Mouse (Mus musculus) heart, postnatal 14 days (tissue): Measurements from ENCODE around the gene Mgst2. TPM values are rescaled to one million over a fixed set of nuclear protein-coding genes. Genes with fewer than 3 reads are reported as not detected.

ENCODE experiments used
- DNase-seq, 2 experiments: peaks; one replicate each; pipeline ENCODE4 v3.0.0; 2021 to 2022
- intact Hi-C: fragments of 180-260 bp; cut with DNase I; formaldehyde crosslinking; loops from one replicate; pipeline ENCODE4 v1.15.1; 2025
- total RNA-seq, 2 experiments: library from RNA; stranded (reverse); gene quantifications; 2 replicates each; pipeline ENCODE4 v1.2.3; 2021

Gene Mgst2
- total RNA-seq, 2 experiments from 2014 or later = 2.1 to 2.9 TPM

- intact Hi-C loops = no loop called here
Observed at GRCm38 (mm10) chr3:51695713-51696112, 35.6 kb downstream of the Mgst2 start.

DNA sequence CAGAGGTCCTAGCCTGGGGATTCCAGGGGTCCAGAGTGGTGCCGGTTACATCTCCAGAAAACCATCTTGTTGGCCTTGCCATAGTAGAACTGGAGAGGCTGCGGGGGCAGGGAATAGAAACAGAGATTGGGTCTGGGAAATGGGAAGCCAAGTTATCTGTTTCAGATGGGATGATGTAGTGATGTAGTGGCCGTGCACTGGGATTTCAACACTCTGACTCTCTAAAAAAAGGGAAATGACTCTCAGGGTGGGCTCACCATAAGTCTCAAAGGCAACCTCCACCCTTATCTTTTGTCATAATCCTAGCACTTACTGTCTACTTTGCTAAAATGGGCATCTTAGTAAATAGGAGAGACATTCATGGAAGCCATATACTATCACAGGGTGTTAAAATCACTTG lies 37.8 kb downstream of the Mgst2 start:
- DNase-seq = no peak
- intact Hi-C loops = no loop called here

More at GRCm38 (mm10) chr3:51695713-51696112, 35.6 kb downstream of the Mgst2 start:
- DNase-seq = no peak

DNA sequence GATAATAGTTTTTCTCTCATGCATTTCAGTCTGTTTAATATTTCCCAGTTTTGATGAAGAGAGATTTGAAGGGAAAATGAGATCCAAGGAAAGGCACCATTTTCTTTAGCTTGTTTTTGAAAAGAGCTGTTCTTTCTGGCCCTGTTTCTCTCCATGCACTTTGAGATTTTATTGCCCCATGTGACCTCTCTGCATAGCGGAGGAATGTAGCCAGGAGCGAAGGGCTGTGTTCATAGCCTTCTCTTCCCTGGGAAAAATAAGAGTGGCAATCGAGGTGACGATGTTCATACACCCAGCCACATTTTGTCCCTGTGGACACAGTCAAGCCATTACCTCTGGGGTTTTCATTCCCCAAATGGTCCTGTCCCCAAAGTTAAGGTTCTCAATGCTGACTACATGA lies 40.0 kb downstream of the Mgst2 start:
- DNase-seq = no peak
- intact Hi-C loops = loop anchor here (2.0 to 5.0 kb wide), 6 partner anchors 37 to 543 kb away; partner anchors contain the start of gene Maml3

- DNase-seq = no peak
- intact Hi-C loops = loop anchor here (2.0 to 5.0 kb wide), 6 partner anchors 36 to 542 kb away; partner anchors contain the start of gene Maml3
Observed at GRCm38 (mm10) chr3:51700731-51701280, 40.6 kb downstream of the Mgst2 start.

- intact Hi-C loops = loop anchor here (2.0 to 5.0 kb wide), 6 partner anchors 36 to 541 kb away; partner anchors contain the start of gene Maml3
- DNase-seq = peak; percentile 84 to 86
Observed at GRCm38 (mm10) chr3:51701281-51701751, 41.2 kb downstream of the Mgst2 start.

- intact Hi-C loops = loop anchor here (2.0 to 5.0 kb wide), 6 partner anchors 35 to 541 kb away; partner anchors contain the start of gene Maml3
Observed at GRCm38 (mm10) chr3:51701950-51702349, 41.8 kb downstream of the Mgst2 start.

GRCm38 (mm10) chr3:51702701-51703286 lies 42.6 kb downstream of the Mgst2 start:
- no peak for DNase-seq
- intact Hi-C loops = loop anchor here (5.0 kb wide), 3 partner anchors 35 to 190 kb away; no protein-coding TSS in a partner anchor

More at GRCm38 (mm10) chr3:51701950-51702349, 41.8 kb downstream of the Mgst2 start:
- peak; percentile 7 to 10 for DNase-seq

DNA sequence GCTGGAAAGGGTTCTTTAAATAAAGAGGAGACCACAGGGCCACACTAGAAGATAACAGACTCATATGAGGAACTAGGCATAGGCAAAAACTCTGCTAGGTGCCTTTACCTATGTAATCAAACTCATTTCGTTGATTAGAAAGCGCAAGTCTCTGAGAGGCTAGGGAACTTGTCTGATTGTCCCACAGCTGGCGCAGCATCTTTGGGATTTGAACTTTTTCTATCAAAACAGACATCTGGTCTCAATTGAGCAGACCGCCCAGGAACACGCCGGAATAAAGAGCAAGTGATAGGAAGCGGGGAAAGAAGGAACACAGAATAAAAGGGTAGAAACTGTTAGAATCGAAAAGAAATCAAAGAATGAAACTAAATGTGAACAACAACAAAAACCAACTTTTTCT lies 43.3 kb downstream of the Mgst2 start:
- intact Hi-C loops = loop anchor here (5.0 kb wide), 3 partner anchors 34 to 189 kb away; no protein-coding TSS in a partner anchor
- DNase-seq = no peak

DNA sequence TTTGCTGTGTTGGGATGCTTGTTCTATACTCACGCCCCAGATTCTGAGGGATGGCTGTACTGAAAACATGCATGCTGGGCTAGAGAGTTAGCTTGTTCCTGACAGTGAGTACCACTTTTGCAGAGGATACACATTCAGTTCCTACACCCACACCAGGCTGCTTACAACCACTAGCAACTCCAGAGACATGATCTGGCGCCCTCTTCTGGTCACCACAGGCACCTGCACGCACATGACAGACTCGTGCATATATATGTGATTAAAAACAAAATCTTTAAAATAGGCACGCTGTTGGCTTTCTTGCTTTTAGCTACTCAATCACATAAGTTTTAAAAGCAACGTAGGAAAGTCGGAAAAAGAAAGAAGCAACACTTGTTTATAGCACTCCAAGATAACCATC lies 45.1 kb downstream of the Mgst2 start:
- no peak for DNase-seq
- intact Hi-C loops = no loop called here

DNA sequence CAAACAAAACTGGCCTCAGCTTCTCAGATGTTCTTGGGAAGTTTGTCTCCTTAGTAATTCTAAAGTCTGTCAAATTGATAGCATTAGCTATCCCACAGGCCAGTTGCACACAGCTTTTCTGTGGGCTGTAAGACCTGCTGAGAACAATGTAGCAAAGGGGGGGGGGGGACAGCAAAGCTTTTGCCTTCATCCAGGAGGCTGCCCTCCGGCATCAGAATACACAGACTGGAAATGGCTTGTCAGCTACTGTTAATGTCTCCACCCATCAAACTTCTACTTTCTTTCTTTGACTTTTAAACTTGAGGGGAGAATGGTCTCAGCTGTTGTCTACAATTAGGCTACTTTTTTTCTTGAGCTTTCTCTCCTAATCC lies 48.2 kb downstream of the Mgst2 start:
- intact Hi-C loops = no loop called here

GRCm38 (mm10) chr3:51708746-51709411 lies 48.7 kb downstream of the Mgst2 start:
- intact Hi-C loops = no loop called here
- DNase-seq = peak; percentile 85 to 92

More for the DNA sequence above, 48.2 kb downstream of the Mgst2 start:
- DNase-seq = no peak

DNA sequence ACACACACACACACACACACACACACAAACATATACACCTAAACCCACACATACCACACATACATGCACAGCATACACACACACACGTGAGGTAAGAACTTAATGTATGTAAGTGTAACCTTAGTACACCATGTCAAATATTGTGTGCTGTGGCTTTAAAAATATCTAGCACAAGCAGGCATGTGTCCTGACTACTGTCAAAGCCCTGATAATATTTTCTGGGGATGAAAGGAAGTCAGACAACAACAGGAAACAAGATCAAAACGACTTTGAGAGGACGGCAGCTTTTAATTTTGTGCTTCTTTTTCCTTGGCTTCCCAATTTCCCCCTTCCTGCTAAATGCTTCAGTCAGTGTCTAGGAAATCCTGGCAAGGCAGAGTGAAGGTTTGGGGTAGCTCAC lies 52.2 kb downstream of the Mgst2 start:
- no peak for DNase-seq
- intact Hi-C loops = no loop called here

- no peak for DNase-seq
- intact Hi-C loops = no loop called here
Observed at GRCm38 (mm10) chr3:51713233-51713632, 53.1 kb downstream of the Mgst2 start.

DNA sequence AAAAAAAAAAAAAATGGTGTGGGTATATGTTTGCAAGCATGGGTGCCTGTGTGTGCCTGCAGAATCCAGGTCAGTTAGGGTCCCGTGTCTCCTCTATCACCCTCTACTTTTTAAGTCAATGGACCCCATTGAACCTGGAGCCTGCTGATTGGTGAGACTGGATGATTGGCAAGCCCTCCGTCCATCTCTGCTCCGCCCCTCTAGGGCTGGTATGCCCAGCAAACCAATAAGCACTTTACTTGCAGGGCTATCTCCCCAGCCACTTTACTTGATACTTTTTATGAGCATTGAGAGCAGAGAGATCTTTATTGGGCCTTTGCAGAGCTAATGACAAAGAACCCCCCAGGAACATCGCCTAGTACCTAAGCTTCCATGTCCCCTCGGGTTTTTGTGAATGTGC lies 54.3 kb downstream of the Mgst2 start:
- intact Hi-C loops = no loop called here
- DNase-seq = no peak

DNA sequence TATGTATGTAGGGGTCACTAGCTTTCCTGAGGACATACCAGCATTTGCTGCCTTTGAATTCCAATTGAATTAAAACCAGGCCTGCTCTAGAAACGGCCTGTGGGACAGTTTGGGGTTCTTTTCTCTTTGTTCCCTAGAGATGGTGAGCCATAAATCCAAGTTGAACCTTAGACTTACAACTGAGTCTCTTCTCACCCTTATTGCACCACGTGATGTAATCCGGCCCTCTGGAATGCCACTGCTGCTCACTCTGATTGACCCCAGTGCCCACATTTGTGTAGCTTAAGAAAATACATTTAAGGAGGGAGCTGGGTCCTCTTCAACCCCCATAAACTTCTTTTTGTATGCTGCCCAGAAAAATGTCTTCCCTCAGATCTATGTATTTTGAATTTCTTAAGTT lies 57.3 kb downstream of the Mgst2 start:
- intact Hi-C loops = no loop called here
- no peak for DNase-seq

DNA sequence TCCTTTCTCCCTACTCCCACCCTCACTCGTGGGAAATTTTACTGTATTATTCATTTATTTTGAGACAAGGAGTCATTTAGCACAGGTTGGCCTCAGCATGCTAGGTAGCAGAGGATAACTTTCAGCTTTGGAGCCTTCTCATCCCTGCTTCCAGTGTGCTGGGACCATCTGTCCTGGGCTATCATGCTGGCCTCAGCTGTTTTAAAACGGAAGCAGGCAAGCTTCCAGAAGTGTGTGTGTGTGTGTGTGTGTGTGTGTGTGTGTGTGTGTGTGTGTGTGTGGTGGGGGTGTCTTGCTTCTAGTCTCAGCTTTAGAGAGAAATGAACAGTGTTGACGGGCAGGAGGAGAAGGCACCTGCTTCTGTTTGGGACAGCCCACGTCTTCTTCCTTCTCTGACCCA lies 57.7 kb downstream of the Mgst2 start:
- intact Hi-C loops = no loop called here
- DNase-seq = peak in 1 of 2 experiments; percentile 25

- intact Hi-C loops = no loop called here
- no peak for DNase-seq
Observed at GRCm38 (mm10) chr3:51719373-51719772, 59.2 kb downstream of the Mgst2 start.

DNA sequence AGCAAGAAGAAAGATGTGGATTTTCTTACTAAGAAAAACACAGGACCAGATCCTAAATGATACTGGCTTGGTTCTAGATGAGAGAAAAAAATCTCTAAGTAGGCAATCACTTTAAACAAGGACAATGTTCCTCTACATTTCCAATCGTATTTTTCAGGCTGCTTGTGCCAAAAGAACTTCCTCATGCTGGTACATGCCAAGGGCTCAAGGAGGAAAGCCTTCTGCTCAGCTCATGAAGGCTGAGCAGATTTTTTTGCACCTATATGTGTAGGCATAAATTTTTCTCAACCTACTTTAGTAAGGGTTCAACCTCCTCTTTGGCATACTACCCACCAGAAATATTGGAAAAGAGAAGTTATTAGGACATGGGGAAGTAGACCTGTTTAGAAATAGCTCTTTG lies 59.8 kb downstream of the Mgst2 start:
- intact Hi-C loops = no loop called here
- DNase-seq = no peak

- no peak for DNase-seq
- intact Hi-C loops = no loop called here
Observed at GRCm38 (mm10) chr3:51726257-51726656, 66.1 kb downstream of the Mgst2 start.

DNA sequence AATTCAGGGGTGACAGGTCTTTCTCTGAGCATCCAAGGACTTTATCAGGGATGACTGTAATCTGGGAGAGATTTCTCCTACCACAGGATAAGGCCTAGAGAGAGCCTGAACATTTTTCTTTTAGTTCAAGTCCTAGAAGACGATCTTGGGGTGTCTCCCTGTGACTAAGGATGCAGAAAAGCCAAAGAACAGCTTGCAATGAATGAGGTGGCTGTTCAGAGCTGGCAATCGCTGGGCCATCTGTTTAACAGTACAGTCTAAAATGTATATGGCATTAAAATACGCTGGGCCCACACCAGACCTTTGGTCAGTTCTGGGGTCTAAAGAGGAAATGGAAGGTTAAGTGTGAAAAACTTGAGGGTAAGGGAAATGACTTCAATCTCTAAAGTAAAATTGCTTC lies 67.3 kb downstream of the Mgst2 start:
- intact Hi-C loops = no loop called here

DNA sequence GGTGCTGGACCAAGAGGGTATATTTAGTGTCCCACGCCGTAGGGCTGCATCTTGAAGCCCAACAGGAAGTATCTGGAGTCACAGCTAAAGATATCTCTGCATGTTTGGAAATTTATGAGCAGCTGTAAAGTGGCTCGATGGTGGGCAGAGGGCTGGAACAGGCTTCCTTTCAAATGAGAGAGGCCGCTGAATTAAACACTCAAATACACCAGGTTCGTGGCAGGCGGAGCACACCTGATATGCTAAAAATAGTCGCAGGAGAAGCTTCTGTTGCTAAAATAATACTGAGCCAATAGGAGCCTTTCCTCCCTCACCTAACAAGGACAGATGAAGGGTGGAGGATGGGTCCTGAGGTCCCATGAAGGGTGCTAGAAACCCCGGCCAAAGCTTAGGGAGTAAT lies 67.8 kb downstream of the Mgst2 start:
- intact Hi-C loops = no loop called here
- no peak for DNase-seq

More for the DNA sequence above, 67.3 kb downstream of the Mgst2 start:
- no peak for DNase-seq
